Mouse (Mus musculus): ENCODE measurements at regions not wholly inside any gene's neighbourhood (a gene's known extent, or its start where the extent isn't known, plus 50 kb on each side); places are given as distances from the start of the nearest gene placed in this dataset.
"Not testable (repeated sequence)": the region's sequence is repeated elsewhere in the genome, so short reads cannot be mapped to it uniquely, and the experiment has no call there.

GRCm38 (mm10) chr14:53073126-53073525 is 577.6 kb upstream of the Olfr1507 start:
- not testable (repeated sequence) for TF ChIP-seq MAX (IDR thresholded peaks at IDR 0.05; ENCODE audit: low read length); NRF1 (IDR thresholded peaks at IDR 0.05; ENCODE audit: low read depth, low read length); RCOR1 (conservative IDR thresholded peaks at IDR 0.05; ENCODE audit: low read depth, low read length); CTCF (conservative IDR thresholded peaks at IDR 0.05 in 1 of 2, IDR thresholded peaks at IDR 0.05 in 1 of 2; ENCODE audit: low read depth in 2 of 2, low read length in 2 of 2); POLR2A (IDR thresholded peaks at IDR 0.05; ENCODE audit: low read depth, low read length); TBP (conservative IDR thresholded peaks at IDR 0.05; ENCODE audit: low read depth, low read length)
